Mouse (Mus musculus) liver, adult 2 months (tissue): ENCODE data around the gene Zeb2.

ENCODE experiments used
- CTCF ChIP-seq: fragments of 200-500 bp; IDR thresholded peaks from 2 replicates; pipeline ENCODE4 v1.5.1; 2011; ENCODE audit warnings: low read depth, low read length, control low read depth
- POLR2A ChIP-seq: fragments of 200-500 bp; IDR thresholded peaks from 2 replicates; pipeline ENCODE4 v1.6.1; 2011; ENCODE audit warnings: low read length, control low read depth; ENCODE audit not compliant: insufficient read depth; ENCODE audit errors: extremely low read depth

- no peak for TF ChIP-seq CTCF
- TF ChIP-seq POLR2A = no peak
Measured at GRCm38 (mm10) chr2:45017186-45017800, 99.9 kb downstream of the Zeb2 start.
